Mouse (Mus musculus) small intestine, adult 10 weeks (tissue): ENCODE results near the gene Cep162. TPM values are rescaled to one million over a fixed set of nuclear protein-coding genes. Genes with fewer than 3 reads are reported as not detected.

ENCODE experiments used
- polyA plus RNA-seq: library from polyadenylated mRNA; stranded (reverse); fragments of 350-450 nt; fragmentation: Illumina TruSeq; extraction: RNeasy Lipid Tissue Mini Kit (QIAGEN cat#74804); gene quantifications from one replicate; pipeline ENCODE4 v1.2.3, GENCODE M21; 2014; ENCODE audit warnings: low replicate concordance

Cep162 gene
- polyA plus RNA-seq, result 7.2 TPM

GRCm38 (mm10) chr9:87254903-87255695 is at the start of gene Cep162:
Gene Cep162, minus strand, starts transcription at chr9:87255536.

GRCm38 (mm10) chr9:87144106-87144505 is 111.2 kb downstream of the Cep162 start, which contains the start of gene Mrap2:
Gene Mrap2, plus strand, starts transcription at chr9:87144306.

Other genes with a start within 250 kb of the Cep162 start
- gene Ripply2, start 240.0 kb downstream of the Cep162 start, polyA plus RNA-seq, result not detected
- 198 TPM for gene Cyb5r4, start 233.5 kb downstream of the Cep162 start, polyA plus RNA-seq
- not detected for gene Mrap2, start 111.2 kb downstream of the Cep162 start, polyA plus RNA-seq